Mouse (Mus musculus): Measurements from ENCODE around the gene Gabpb1. TPM values are rescaled to one million over a fixed set of nuclear protein-coding genes. Genes with fewer than 3 reads are reported as not detected.

The Gabpb1 gene
- polyA plus RNA-seq, 1 experiment from 2014 or later, result 58.6 TPM

DNA sequence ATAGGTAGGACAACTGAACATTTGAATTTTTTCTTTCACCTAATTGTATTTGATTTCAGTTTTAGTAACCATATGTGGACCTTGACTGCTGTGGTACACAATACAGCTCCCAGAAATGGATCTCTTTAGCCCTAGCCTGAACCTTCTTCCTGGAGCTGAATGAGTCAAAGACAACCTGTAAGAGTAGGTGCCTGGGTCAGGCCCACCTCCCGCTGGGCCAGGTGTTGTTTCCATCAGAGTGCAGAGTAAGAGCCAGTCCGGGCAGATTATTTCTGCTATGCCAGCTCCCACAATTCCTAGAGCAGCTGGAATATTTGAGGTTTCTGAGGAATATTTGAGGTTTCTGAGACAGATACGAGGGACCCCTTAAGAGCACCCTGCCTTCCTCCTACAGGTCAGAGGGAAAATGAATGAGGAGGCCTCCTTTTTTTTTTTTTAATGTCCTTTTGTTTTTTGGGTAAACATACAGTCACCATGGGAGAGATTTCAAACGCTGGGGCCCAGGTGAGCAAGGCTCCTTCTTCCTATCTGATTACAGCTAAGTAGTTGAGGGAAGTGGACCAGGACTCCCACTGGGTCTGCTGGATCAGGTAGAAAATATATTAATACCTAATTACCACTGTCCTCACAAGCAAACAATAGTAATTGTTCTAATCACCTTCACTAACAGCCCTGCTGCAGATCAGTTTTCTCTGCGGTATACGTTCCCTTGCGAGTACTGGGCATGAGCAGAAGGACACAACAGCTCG is 91.3 kb downstream of the Gabpb1 start:
- no peak for ATAC-seq (ENCODE audit: low read depth)
- H3K4me2 ChIP-seq (ENCODE audit: low read depth, low read length), result no peak overlapping the region
- no peak overlapping the region for H3K27ac ChIP-seq (ENCODE audit: low read length)
- 71% methylated on average over 8 of the region's 8 CpGs for WGBS
- H3K9me3 ChIP-seq (ENCODE audit: control insufficient read depth, low read length), result no peaks in the 10 kb centered on the region
- H3K27me3 ChIP-seq (ENCODE audit: control insufficient read depth, insufficient read depth, low read depth, low read length), result no peaks in the 10 kb centered on the region
- H3K4me1 ChIP-seq (replicated peaks; ENCODE audit: control insufficient read depth, insufficient read depth, low read length), result no peaks in the 10 kb centered on the region
- no peaks in the 10 kb centered on the region for H3K36me3 ChIP-seq (ENCODE audit: control insufficient read depth, insufficient read depth, low read length)
- H3K4me3 ChIP-seq (ENCODE audit: low read length), result no peak overlapping the region
- H3K9ac ChIP-seq (ENCODE audit: low read length), result no peak overlapping the region

GRCm38 (mm10) chr2:126583960-126584359 is 92.2 kb downstream of the Gabpb1 start:
- H3K4me3 ChIP-seq (ENCODE audit: low read length), result no peak overlapping the region
- H3K4me1 ChIP-seq (replicated peaks; ENCODE audit: control insufficient read depth, insufficient read depth, low read length), result no peaks in the 10 kb centered on the region
- no peak for ATAC-seq (ENCODE audit: low read depth)
- H3K4me2 ChIP-seq (ENCODE audit: low read depth, low read length), result no peak overlapping the region
- H3K9ac ChIP-seq (ENCODE audit: low read length), result no peak overlapping the region
- no peaks in the 10 kb centered on the region for H3K27me3 ChIP-seq (ENCODE audit: control insufficient read depth, insufficient read depth, low read depth, low read length)
- 62% methylated on average over 6 of the region's 6 CpGs for WGBS
- H3K9me3 ChIP-seq (ENCODE audit: control insufficient read depth, low read length), result no peaks in the 10 kb centered on the region
- H3K36me3 ChIP-seq (ENCODE audit: control insufficient read depth, insufficient read depth, low read length), result no peaks in the 10 kb centered on the region
- H3K27ac ChIP-seq (ENCODE audit: low read length), result no peak overlapping the region

GRCm38 (mm10) chr2:126579282-126579681 is 96.9 kb downstream of the Gabpb1 start:
- Histone ChIP-seq H3K36me3 (ENCODE audit: control insufficient read depth, insufficient read depth, low read length) (no peaks in the 10 kb centered on the region), H3K27ac (ENCODE audit: low read length) (no peak overlapping the region), H3K9me3 (ENCODE audit: control insufficient read depth, low read length) (no peaks in the 10 kb centered on the region), H3K4me3 (ENCODE audit: low read length) (no peak overlapping the region), H3K4me1 (replicated peaks; ENCODE audit: control insufficient read depth, insufficient read depth, low read length) (no peaks in the 10 kb centered on the region), H3K9ac (ENCODE audit: low read length) (no peak overlapping the region), H3K27me3 (ENCODE audit: control insufficient read depth, insufficient read depth, low read depth, low read length) (no peaks in the 10 kb centered on the region), H3K4me2 (ENCODE audit: low read depth, low read length) (no peak overlapping the region)
- ATAC-seq (ENCODE audit: low read depth), result no peak
- 80% methylated on average over 1 of the region's 1 CpGs for WGBS

Other genes starting within 250 kb of the Gabpb1 start
- 1.1 and 1.5 TPM in 2 replicates for gene Atp8b4, start 175.7 kb downstream of the Gabpb1 start, polyA plus RNA-seq (2015; fragmentation: Nextera tagmentation; extraction: Ambion mirVana)
- gene Slc27a2, start 123.9 kb downstream of the Gabpb1 start, polyA plus RNA-seq (2015; fragmentation: Nextera tagmentation; extraction: Ambion mirVana), result 1.5 and 2.9 TPM in 2 replicates
- gene Hdc, start 57.0 kb downstream of the Gabpb1 start, polyA plus RNA-seq (2015; fragmentation: Nextera tagmentation; extraction: Ambion mirVana), result 12.3 and 16.9 TPM in 2 replicates
- 43.0 and 43.4 TPM in 2 replicates for gene Usp8, start 31.0 kb upstream of the Gabpb1 start, polyA plus RNA-seq (2015; fragmentation: Nextera tagmentation; extraction: Ambion mirVana)
- gene Usp50, start 107.1 kb upstream of the Gabpb1 start, polyA plus RNA-seq (2015; fragmentation: Nextera tagmentation; extraction: Ambion mirVana), result 1.7 and 2.2 TPM in 2 replicates
- 45.2 and 46.6 TPM in 2 replicates for gene Trpm7, start 199.9 kb upstream of the Gabpb1 start, polyA plus RNA-seq (2015; fragmentation: Nextera tagmentation; extraction: Ambion mirVana)